Mouse (Mus musculus) T-helper 2 cell (primary cell): ENCODE measurements around the gene Riiad1.

Source experiments
- in situ Hi-C: fragments of 300-600 bp; cut with MboI, MseI; formaldehyde crosslinking; loops from one replicate; pipeline ENCODE4 v1.15.1; 2025; ENCODE audit warnings: high pct_unique_total_duplicates

The Riiad1 gene

DNA sequence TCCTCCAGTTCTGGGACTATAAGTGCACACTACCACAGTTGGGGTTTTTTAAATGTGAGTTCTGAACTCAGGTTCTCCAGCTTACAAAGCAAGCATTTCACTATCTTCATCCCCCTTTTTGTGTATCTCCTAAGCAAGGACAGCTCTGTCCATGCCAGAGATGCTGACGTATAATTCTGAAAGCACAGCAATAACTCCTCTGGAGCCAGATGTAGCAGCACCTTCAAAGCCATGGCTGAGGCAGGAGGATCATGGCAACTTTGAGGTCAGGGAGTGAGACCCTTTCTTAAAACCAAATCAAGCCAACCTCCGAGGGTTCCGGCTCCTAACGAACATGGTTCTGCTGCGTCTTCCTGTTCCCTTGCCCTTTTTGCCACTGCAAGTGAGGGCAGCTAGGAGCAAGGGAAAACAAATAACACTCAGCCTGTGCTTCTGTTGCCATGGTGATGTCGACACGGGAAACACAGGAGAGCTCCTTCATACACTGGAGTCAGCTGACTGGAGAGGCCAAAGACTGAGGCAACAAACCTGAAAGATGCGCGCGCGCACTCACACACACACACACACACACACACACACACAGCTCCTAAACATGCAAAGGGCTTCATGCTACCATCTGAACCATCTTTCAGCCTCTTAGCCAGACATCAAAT, 16.1 kb downstream of the Riiad1 start:
- in situ Hi-C loops = no loop called here

DNA sequence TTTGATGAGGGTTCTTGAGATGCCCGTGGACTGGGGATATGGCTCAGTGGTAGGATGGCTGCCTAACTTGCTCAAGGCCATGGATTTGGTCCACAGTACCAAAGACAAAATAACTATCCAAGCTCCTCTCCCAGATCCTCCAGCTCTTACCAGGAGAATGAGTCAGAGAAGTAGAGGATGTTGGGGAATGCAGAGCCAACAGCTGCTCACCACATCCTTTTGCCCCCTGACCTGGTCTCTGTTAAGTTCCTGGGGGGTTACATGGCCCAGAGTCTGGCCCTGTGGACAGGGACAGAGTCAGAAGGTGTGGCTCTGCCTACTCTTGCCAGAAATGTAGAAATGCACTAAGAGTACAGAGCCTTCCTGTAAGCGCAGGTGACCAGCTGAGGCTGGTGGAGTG, 20.3 kb downstream of the Riiad1 start:
- in situ Hi-C loops = loop anchor here (5.0 kb wide), 1 partner anchor 93 kb away; no protein-coding TSS in a partner anchor

DNA sequence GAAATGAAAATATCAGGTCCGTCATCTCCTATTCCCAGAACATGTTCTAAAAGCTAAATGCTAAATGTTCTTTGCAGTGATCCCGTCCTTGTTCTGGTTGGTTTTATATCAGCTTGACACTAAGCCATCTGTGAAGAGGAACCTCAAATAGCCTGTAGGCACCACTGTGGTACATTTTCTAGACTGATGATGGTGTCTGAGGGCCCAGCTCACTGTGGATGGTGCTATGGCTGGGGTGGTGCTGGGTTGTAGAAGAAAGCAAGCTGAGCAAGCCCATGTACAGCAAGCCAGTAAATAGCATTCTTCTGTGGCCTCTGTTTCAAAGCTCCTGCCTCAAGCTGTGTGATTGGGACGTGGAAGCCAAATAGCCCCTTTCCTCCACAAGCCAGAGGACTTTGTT, 23.1 kb downstream of the Riiad1 start:
- in situ Hi-C loops = loop anchor here (5.0 kb wide), 1 partner anchor 90 kb away; no protein-coding TSS in a partner anchor

DNA sequence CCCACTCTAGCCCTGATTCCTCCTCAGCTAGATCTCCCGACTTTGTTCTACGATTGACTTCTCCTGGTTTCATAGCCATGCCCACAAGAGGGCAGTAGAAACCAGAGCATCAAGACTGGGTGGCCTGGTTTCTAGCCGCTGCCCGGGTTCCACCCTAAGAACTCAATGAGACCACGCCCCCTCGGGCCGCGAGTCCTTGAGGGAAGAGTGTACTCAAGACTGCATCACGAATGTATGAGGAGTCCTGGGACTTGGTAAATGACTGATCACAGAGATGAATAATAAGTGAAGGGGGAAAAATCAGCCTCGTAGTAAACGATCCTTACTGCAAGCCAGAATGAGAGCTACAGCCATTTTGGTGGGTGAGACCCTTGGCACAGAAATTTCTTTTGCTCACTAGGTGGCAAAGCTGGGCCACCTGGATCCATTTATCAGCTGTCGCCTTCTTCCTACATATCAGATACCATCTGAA, 23.6 kb downstream of the Riiad1 start:
- in situ Hi-C loops = loop anchor here (5.0 kb wide), 1 partner anchor 89 kb away; no protein-coding TSS in a partner anchor

DNA sequence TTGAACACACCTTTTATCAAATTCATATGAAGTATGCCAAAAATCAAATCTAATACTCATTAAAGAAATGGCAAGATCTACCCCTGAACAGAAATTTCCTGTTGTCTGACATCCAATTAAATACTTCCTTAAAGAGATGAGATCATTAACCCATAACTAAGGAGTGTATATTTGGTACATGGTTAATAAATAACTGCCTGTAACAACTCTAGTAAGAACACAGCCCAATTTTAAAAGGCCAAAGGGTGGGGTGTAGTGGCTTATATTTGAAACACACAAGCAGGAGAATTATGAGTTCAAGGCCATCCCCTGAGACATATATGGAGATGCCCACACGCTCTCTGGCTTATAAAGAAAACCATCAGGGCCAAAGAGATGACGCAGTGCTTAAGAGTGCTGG, 30.8 kb downstream of the Riiad1 start:
- in situ Hi-C loops = no loop called here

DNA sequence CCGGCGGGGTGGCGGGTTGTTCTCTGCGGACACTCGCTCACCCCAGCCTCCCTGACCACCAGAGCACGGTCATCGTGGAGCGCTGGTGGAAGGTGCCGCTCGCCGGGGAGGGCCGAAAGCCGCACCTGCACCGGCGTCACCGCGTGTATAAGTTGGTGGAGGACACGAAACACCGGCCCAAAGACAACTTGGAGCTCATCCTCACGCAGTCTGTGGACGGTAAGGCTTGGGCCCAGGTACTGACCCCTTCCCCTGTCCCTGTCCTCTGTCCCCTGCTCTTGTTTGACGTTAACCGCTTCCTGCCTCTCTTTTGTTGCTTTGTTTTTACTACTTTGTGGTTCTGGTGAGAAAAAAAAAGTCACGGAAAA, 36.6 kb downstream of the Riiad1 start, which contains the start of gene Oaz3:
TSS of gene Oaz3 (minus strand) at position 319 of the 368 bp plus-strand sequence.
- in situ Hi-C loops = no loop called here

DNA sequence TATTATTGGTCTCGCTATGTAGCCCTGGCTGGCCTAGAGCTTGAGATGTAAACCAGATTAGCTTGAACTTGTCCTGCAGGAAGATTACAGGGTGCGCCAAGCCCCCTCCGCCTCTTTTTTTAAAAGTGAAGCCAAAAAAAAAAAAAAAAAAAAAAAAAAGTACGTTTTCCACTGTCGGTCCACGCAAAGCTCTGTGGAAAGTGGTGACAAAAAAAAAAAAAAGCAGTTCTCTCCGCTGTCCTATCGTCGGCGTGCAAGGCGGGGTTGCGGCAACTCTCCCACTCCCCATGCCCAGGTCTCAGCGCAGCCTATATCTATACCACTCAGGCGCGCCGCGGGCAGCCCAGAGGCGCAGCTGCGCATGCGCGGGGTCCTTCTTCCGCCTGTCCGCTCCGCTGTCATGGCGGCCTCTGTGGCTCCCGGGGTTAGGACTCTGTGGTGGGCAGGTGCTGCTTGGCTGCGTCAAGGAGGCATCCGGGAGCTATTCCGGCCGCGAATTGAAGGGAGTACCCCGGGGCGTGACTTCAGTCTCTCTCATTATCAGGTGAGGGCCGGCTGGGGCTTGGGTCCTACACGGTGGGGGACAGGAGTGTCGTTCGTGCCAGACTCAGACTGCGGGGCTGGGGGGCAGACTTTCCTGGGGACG, 37.1 kb downstream of the Riiad1 start, which contains the start of gene Mrpl9:
TSS of gene Mrpl9 (plus strand) at position 368 of the 646 bp plus-strand sequence.
- in situ Hi-C loops = no loop called here

DNA sequence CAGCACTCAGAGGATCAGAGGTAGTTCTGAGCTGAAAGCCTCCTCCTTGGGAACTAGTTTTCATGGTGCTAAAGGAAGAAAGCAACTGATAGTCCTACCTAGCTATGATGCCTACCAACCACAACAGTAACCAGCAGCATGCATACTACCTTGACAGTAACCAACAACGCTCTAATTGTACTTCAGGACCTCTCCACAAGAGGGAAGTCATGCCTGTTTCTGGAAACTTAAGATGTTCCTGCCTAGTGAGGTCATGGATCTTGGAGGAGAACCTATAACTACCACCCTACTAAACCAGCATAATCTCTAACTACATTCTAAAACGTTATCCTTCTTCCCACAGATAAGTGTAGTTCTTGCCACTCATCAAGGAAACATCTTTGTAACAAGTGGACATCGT, 39.0 kb downstream of the Riiad1 start:
- in situ Hi-C loops = no loop called here

DNA sequence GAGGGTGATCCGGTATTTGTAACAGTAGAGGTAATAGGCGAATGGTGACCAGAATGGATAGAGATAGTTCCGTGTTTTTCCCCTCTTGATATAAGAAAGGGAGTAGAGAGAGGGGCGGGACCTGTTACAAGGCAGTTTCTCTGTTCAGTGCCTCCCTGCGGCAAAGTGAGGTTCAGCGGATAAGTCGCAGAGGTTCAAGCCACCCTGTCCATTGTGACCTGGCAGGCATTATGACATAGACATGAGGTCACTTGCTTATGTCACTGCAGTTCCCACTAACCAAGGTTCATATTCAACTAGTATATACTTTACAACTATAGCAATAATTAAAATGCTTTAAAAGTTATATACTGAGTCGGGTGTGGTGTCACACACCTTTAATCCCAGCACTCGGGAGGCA, 43.7 kb downstream of the Riiad1 start:
- in situ Hi-C loops = no loop called here

DNA sequence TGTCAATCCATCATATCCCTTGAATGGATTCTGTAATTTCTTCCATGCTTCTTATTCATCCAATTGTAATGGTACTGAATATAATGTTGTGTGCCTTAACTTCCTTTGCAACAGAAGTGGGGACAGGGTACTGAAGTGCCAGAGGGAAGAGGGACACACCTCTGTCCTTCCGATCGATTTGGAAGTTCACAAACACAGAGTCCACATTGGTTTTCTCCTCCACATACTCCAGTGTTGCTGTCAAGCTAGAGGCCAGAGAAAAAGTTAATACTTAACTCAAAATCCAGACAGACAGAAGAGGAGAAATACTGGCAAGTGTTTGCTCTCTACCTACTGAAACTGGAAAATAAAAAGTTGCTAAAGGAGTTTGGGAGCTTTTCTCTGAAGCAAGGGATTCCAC, 45.8 kb downstream of the Riiad1 start:
- in situ Hi-C loops = no loop called here

DNA sequence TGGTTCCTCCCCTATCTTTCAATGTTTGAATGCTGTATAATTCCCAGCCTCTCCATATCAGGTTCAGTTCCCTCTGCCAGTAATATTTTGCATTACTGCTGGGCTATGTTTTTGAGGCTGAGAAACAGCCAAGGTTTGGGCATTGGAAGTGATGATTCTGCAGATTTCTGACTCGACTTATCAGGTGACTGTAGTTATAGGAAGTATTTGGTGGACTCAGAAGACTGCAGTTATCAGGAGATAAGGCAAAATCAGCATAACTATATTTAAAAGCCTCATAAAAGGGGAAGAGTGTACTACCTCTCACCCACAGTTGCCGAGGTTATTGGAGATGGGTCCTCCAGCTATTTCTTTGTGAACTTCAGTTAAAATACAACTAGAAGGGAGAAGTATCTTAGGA, 49.2 kb downstream of the Riiad1 start:
- in situ Hi-C loops = no loop called here
